Mouse (Mus musculus): Measurements from ENCODE around the gene Armc8. TPM values are rescaled to one million over a fixed set of nuclear protein-coding genes. Genes with fewer than 3 reads are reported as not detected.

Armc8 gene
- total RNA-seq, 4 experiments from 2014 or later: 55.8 to 61.7 (median 57.5) TPM

GRCm38 (mm10) chr9:99505875-99506274 is 62.8 kb downstream of the Armc8 start:
- DNase-seq (ENCODE audit: low spot score in 2 of 2): no peak

- no peak for DNase-seq (ENCODE audit: low spot score in 2 of 2)
These were observed 69.4 kb downstream of the Armc8 start for GRCm38 (mm10) chr9:99499336-99499735.

GRCm38 (mm10) chr9:99492634-99493200 is 76.0 kb downstream of the Armc8 start:
- no peak for DNase-seq (ENCODE audit: low spot score in 2 of 2)

DNA sequence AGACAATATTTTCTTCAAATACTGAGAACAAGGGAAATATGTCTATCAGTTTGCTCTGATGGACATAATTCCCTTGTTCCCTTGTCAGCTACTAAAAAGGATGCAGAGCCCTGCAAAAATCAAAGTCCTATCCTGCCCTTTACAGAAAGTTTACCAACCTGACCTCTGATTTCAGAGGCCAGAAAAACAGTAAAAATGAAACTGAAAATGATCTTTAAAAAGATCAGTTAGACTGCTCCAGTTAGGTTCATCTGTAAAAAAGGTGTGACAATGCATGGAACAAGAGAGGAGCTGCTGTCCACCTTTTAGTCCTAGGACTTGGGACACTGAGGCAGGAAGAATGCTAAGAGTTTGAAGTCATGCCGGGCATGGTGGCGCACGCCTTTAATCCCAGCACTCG is 77.6 kb downstream of the Armc8 start:
- no peak for DNase-seq (ENCODE audit: low spot score in 2 of 2)

- DNase-seq (ENCODE audit: low spot score in 2 of 2): no peak
These were observed 80.9 kb downstream of the Armc8 start for GRCm38 (mm10) chr9:99487841-99488240.

DNA sequence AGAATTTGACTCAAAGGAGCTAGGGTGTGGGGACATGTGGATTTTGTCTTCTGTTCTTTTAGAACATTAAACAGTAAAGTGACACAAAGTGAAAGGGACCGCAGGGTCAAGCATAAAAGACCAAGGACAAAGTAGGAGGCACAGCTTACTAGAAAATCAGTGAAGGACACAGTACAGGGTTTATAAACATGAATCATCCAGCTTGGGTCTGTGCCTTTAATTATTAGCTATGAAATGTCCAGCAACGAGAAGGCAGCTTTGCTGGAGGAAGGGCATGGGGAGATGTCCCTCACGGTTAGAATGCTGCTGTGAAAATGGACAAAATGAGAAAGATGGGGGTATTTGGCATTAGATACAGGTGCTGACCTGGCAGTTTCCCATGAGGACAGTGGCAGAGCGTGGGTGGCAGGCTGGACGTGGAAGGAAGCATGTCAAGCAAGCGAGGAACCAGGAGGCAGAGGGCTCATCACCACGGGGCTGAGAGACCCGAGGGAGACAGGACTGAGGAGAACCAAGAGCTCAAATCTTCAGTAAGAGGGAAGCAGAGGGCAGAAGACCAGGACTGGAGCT is 81.5 kb downstream of the Armc8 start:
- no peak for DNase-seq (ENCODE audit: low spot score in 2 of 2)

- DNase-seq (ENCODE audit: low spot score in 2 of 2): no peak
These were observed 83.6 kb downstream of the Armc8 start for GRCm38 (mm10) chr9:99485144-99485543.

GRCm38 (mm10) chr9:99484632-99485031 is 84.1 kb downstream of the Armc8 start:
- no peak for DNase-seq (ENCODE audit: low spot score in 2 of 2)

GRCm38 (mm10) chr9:99483191-99483590 is 85.5 kb downstream of the Armc8 start:
- DNase-seq (ENCODE audit: low spot score in 2 of 2): no peak

DNA sequence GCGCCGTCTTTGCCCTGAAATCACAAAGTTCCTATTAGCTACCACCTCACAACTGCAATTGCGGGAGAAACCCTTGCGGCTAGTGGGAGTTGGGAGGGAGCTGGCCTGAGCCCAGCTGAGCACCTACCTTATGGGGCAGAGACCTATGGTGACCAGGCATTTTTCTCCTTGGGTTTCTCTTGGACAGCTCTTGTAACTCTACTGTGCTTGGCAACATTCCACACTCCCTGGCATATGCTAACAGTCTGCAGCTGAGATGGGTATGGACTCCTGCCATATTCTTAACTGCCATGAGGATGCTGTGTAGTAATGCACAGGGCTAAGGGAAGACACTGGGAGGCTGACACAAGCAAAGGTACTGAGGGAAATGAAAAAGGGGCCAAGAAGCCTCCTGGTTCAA is 87.9 kb downstream of the Armc8 start:
- no peak for DNase-seq (ENCODE audit: low spot score in 2 of 2)

DNA sequence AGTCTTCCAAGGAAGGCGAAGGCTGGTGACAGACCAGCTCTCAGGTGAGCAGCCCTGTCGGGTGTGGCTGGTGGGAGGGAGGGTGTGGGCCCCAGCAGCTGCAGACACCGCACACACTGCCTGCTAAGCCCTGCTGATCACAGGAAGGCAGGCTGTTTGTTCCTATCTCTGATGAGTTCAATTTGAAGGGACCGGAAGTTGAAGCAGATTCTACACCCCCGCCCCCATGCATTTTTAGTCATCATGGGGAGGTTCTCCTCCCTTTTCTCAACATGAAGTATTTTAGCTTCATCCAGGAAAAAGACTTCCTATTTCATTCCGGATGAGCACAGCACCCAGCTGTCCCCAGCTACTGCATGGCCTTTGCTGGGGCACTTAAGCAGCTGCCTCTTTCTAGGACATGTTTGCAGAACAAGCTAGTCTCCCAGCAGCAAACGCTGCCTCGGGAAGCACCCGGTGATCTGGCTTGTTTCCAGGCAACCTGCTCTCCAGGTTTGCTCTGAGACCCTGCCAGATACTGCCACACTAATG is 89.5 kb downstream of the Armc8 start:
- peak; percentile 18 to 36 for DNase-seq (ENCODE audit: low spot score in 2 of 2)

DNA sequence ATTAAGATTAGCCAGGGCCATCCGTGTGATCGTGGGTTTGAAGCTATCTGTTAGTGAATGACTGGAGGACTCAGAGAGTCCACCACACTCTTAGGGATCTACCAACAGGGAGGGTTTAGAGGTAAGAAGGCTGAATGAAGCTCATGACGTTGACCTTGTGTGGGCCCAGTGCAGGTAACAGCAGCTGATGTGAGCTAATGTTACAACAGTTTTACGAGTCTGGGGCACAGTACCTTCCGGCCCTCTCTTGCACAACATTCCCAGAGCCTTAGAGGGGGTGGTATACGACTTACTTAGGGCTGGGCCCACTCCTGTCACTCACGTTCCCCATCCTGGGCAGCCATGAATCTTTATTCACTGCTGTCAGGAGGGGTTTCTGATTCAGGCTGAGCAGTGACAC is 97.4 kb downstream of the Armc8 start:
- DNase-seq (ENCODE audit: low spot score in 2 of 2): no peak

- no peak for DNase-seq (ENCODE audit: low spot score in 2 of 2)
These were observed 98.2 kb downstream of the Armc8 start for GRCm38 (mm10) chr9:99470347-99471092.

GRCm38 (mm10) chr9:99469681-99470273 is 98.9 kb downstream of the Armc8 start:
- no peak for DNase-seq (ENCODE audit: low spot score in 2 of 2)

GRCm38 (mm10) chr9:99468572-99468971 is 100.1 kb downstream of the Armc8 start:
- DNase-seq (ENCODE audit: low spot score in 2 of 2): no peak

DNA sequence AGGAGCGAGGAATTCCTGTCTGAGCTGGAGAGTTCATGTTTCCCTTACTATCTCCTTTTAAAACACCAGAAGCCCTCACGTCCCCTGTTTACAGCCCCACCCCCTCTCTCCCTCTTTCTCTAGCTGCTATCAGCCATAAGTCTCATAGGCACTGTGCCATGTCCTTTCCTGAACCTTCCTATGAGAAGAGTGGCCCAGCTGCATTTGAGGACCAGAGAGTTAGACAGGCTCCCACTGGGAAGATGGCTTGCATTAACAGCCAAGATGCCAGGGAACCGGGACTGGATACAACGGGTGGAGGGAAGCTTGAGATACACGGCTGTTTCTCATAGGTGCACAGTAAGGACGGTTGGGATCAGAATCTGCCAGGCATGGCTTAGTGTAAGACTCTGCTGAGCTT is 103.8 kb downstream of the Armc8 start:
- DNase-seq (ENCODE audit: low spot score in 2 of 2): no peak

- DNase-seq (ENCODE audit: low spot score in 2 of 2): no peak
These were observed 109.0 kb downstream of the Armc8 start for GRCm38 (mm10) chr9:99459730-99460129.

- DNase-seq (ENCODE audit: low spot score in 2 of 2): no peak
These were observed 110.0 kb downstream of the Armc8 start for GRCm38 (mm10) chr9:99458529-99459208.

GRCm38 (mm10) chr9:99454211-99454610 is 114.5 kb downstream of the Armc8 start:
- no peak for DNase-seq (ENCODE audit: low spot score in 2 of 2)

GRCm38 (mm10) chr9:99451161-99451560 is 117.5 kb downstream of the Armc8 start, which contains the start of gene Nme9:
Gene Nme9, plus strand, starts transcription at chr9:99451475.
- no peak for DNase-seq (ENCODE audit: low spot score in 2 of 2)

DNA sequence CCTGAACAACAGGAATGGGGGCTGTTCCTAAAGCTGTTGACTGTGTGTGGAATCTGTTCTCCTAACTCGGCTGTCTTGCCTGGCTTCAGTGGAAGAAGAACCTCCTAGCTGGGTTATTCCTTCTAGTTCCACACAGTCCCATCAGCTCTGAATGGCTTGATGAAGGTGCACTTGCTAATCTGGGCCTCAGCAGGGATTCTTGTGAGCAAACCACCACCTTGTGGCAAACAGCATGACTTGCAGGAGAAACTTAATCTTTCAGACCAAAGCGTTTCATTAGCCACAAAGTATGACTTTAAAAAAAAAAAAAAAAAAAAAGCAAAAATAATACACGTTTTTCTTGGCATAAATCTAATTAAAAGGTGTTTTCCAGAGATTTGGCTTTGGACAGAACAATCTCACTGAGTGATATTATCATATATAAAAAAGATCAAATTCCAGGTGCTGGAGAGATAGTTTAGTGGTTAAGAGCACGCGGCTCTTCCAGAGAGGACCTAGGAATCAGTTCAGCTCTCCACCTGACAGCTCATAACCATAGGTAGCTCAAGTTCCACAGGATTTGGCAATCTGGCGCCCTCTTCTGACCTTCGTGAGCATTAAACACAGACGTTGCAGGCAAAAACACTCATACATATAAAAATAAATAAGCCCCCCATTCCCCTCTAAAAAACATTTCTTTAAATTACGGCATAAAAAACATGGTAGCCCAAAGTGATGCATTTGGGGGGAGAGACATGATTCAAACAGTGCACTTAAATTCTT is 118.6 kb downstream of the Armc8 start:
- no peak for DNase-seq (ENCODE audit: low spot score in 2 of 2)
